Mouse (Mus musculus) kidney, embryonic 14.5 days (tissue): ENCODE measurements around the gene Itgax. TPM values are rescaled to one million over a fixed set of nuclear protein-coding genes. Genes with fewer than 3 reads are reported as not detected.

Experiments used
- ATAC-seq: fragments of 200-750 bp; cut with Nextera tagmentation; 2 replicates; pipeline ENCODE4 v1.8.0; 2017; ENCODE audit warnings: moderate number of reproducible peaks, mild to moderate bottlenecking, moderate TSS enrichment, moderate library complexity; ENCODE audit not compliant: low FRiP score, low TSS enrichment
- H3K27ac ChIP-seq: fragments of 300-500 bp; sonication (generic); 2 replicates; pipeline ENCODE4 v1.5.1; 2014; ENCODE audit warnings: low read depth, mild to moderate bottlenecking, low read length, moderate library complexity, mixed read lengths
- H3K27me3 ChIP-seq: fragments of 300-500 bp; sonication (generic); 2 replicates; pipeline ENCODE4 v1.6.1; 2014; ENCODE audit warnings: mild to moderate bottlenecking, low read length; ENCODE audit not compliant: control insufficient read depth, insufficient read depth
- H3K36me3 ChIP-seq: fragments of 300-500 bp; sonication (generic); 2 replicates; pipeline ENCODE4 v1.6.1; 2014; ENCODE audit warnings: low read length, mixed read lengths; ENCODE audit not compliant: control insufficient read depth, insufficient read depth
- H3K4me1 ChIP-seq: fragments of 300-500 bp; sonication (generic); 2 replicates; pipeline ENCODE4 v1.6.1; 2014; ENCODE audit warnings: low read length, mixed read lengths; ENCODE audit not compliant: control insufficient read depth, insufficient read depth
- H3K4me2 ChIP-seq: fragments of 300-500 bp; sonication (generic); replicated peaks from 2 replicates; pipeline ENCODE4 v1.6.1; 2014; ENCODE audit warnings: low read depth, mild to moderate bottlenecking, low read length
- H3K4me3 ChIP-seq: fragments of 300-500 bp; sonication (generic); 2 replicates; pipeline ENCODE4 v1.5.1; 2014; ENCODE audit warnings: mild to moderate bottlenecking, low read length
- H3K9ac ChIP-seq: fragments of 300-500 bp; sonication (generic); 2 replicates; pipeline ENCODE4 v1.6.1; 2014; ENCODE audit warnings: low read depth, mild to moderate bottlenecking, low read length, moderate library complexity
- H3K9me3 ChIP-seq: fragments of 300-500 bp; sonication (generic); 2 replicates; pipeline ENCODE4 v1.6.1; 2016; ENCODE audit warnings: low read length; ENCODE audit not compliant: control insufficient read depth
- WGBS: fragments of 180-500 bp; shearing (Covaris S2); extraction: QIAGEN DNeasy Blood & Tissue Kit; methylation state at CpG from one replicate; pipeline ENCODE4 v1.1.7; 2014; 5-methylcytosine and 5-hydroxymethylcytosine counted together
- polyA plus RNA-seq: library from polyadenylated mRNA; unstranded; fragments of >200 nt; fragmentation: Nextera tagmentation; extraction: Ambion mirVana; gene quantifications from 2 replicates; pipeline ENCODE4 v1.2.1, GENCODE M21; 2014

Gene Itgax
- polyA plus RNA-seq, 1 experiment from 2014 or later, result 0.05 TPM

DNA sequence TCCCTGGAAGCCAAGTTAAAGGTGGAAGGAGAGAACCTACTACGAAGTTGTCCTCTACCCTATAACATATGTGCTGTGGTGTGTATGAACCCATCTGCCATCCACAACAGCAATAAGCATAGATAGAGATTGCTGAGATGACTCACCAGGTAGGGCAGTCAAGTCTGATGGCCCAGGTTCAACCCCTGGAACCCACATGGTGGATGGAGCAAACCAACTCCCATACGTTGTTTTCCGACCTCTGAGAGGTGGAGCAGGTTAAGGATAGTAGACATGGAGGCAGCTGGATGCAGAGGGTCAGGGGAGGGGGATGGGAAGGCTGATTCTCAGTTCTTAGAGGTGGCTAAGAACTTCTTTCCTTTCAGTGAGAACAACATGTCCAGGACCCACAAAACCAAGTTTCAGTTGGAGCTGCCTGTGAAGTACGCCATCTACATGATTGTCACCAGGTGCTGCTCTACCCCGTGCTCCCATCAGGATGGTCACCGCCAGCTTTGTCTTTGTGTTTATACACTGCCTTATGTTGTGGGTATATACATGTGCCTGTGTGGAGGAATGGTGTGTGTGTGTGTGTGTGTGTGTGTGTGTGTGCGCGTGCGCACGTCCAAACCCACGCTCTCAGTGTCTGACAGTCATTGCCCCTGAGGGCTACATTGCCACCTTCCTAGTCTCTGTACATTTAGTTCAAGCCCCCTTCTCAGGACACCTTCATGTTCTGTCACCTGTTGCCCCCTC lies 14.8 kb upstream of the Itgax start:
- H3K27ac ChIP-seq, result no peak overlapping the region
- no peaks in the 10 kb centered on the region for H3K4me1 ChIP-seq
- H3K36me3 ChIP-seq, result no peaks in the 10 kb centered on the region
- no peak overlapping the region for H3K4me2 ChIP-seq
- 95% methylated on average over 11 of the region's 11 CpGs for WGBS
- H3K9ac ChIP-seq, result no peak overlapping the region
- no peak overlapping the region for H3K4me3 ChIP-seq
- no peak for ATAC-seq
- no peaks in the 10 kb centered on the region for H3K9me3 ChIP-seq
- no peaks in the 10 kb centered on the region for H3K27me3 ChIP-seq

- no peaks in the 10 kb centered on the region for H3K27me3 ChIP-seq
- no peak overlapping the region for H3K4me3 ChIP-seq
- H3K4me2 ChIP-seq, result no peak overlapping the region
- H3K36me3 ChIP-seq, result no peaks in the 10 kb centered on the region
- H3K9me3 ChIP-seq, result no peaks in the 10 kb centered on the region
- H3K27ac ChIP-seq, result no peak overlapping the region
- H3K4me1 ChIP-seq, result no peaks in the 10 kb centered on the region
- ATAC-seq, result no peak
- 81% methylated on average over 5 of the region's 5 CpGs for WGBS
- H3K9ac ChIP-seq, result no peak overlapping the region
These were observed 14.0 kb upstream of the Itgax start for GRCm38 (mm10) chr7:128115211-128115958.

GRCm38 (mm10) chr7:128116396-128116795 lies 13.0 kb upstream of the Itgax start:
- Histone ChIP-seq H3K4me2 (no peak overlapping the region), H3K4me3 (no peak overlapping the region), H3K4me1 (no peaks in the 10 kb centered on the region), H3K27ac (no peak overlapping the region), H3K9me3 (no peaks in the 10 kb centered on the region), H3K27me3 (no peaks in the 10 kb centered on the region), H3K36me3 (no peaks in the 10 kb centered on the region), H3K9ac (no peak overlapping the region)
- no peak for ATAC-seq
- WGBS, result 88% methylated on average over 5 of the region's 5 CpGs

DNA sequence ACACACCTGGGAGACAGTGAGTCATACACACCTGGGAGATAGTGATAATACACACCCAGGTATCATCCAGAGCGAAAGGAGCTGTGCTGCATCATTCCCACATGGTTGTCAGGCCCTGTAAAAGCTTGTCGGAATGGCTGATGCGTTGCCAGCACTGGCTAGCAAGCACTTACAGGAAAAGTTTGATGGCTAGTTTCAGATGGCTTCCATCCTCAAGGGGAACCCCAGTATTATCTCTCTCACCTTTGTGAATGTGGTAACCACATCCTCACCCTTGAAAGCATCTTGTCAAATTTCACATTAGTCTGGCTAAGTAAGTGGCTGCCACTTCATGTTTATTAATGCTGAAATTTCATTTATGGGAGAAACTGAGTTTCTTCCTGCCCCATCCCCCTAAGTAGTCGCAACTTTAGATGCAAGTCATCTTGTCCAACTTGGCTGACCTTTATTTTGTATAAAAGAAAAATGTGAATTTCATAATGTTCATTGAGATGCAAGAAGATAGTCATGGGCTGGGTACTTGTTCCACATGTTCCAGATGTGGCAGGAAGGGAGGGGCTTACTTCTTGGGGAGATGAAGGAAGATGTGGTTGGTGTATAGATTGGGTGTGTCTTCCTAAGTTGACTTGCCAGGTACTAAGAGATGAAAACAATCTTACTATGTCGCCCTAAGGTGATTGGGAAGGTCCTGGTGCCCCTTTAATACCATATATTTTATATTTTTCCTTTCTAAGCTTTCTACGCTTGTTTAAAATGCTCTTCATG lies 9.4 kb upstream of the Itgax start:
- no peaks in the 10 kb centered on the region for H3K36me3 ChIP-seq
- H3K27me3 ChIP-seq, result no peaks in the 10 kb centered on the region
- no peaks in the 10 kb centered on the region for H3K9me3 ChIP-seq
- 88% methylated on average over 6 of the region's 6 CpGs for WGBS
- ATAC-seq, result no peak
- no peak overlapping the region for H3K9ac ChIP-seq
- H3K4me3 ChIP-seq, result no peak overlapping the region
- H3K4me2 ChIP-seq, result no peak overlapping the region
- no peaks in the 10 kb centered on the region for H3K4me1 ChIP-seq
- no peak overlapping the region for H3K27ac ChIP-seq

- Histone ChIP-seq H3K4me1 (no peaks in the 10 kb centered on the region), H3K27me3 (no peaks in the 10 kb centered on the region), H3K27ac (no peak overlapping the region), H3K4me2 (no peak overlapping the region), H3K36me3 (no peaks in the 10 kb centered on the region), H3K4me3 (no peak overlapping the region), H3K9ac (no peak overlapping the region), H3K9me3 (no peaks in the 10 kb centered on the region)
- WGBS, result 90% methylated on average over 5 of the region's 5 CpGs
- no peak for ATAC-seq
These were observed 2.8 kb downstream of the Itgax start for GRCm38 (mm10) chr7:128132148-128132547.

- 93% methylated on average over 2 of the region's 2 CpGs for WGBS
These were observed 4.2 kb downstream of the Itgax start for GRCm38 (mm10) chr7:128133596-128133995.

DNA sequence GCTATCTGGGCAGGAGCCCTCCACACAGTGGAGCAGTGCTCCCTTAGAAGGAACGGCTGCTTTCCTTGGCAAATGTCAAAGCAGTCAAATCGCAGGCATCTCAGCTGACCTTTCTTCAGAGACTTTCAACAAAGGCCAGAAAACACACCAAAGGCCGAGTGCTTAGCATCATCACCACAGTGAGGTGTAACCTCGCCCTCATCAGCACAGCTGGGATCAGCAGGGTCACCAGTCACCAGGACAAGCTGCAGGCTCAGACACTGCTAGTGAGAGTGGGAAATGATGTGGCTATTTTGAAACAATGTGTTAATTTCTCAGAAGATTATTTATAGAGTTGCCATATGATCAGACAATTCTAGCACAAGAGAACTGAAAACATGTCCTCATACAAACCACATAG lies 7.6 kb downstream of the Itgax start:
- no peaks in the 10 kb centered on the region for H3K4me1 ChIP-seq
- ATAC-seq, result no peak
- 42% methylated on average over 4 of the region's 4 CpGs for WGBS
- no peak overlapping the region for H3K4me3 ChIP-seq
- H3K27me3 ChIP-seq, result no peaks in the 10 kb centered on the region
- no peaks in the 10 kb centered on the region for H3K9me3 ChIP-seq
- no peak overlapping the region for H3K9ac ChIP-seq
- H3K4me2 ChIP-seq, result no peak overlapping the region
- no peak overlapping the region for H3K27ac ChIP-seq
- H3K36me3 ChIP-seq, result no peaks in the 10 kb centered on the region

More at GRCm38 (mm10) chr7:128133596-128133995, 4.2 kb downstream of the Itgax start:
- Histone ChIP-seq H3K9me3 (no peaks in the 10 kb centered on the region), H3K36me3 (no peaks in the 10 kb centered on the region), H3K4me1 (no peaks in the 10 kb centered on the region), H3K4me3 (no peak overlapping the region), H3K9ac (no peak overlapping the region), H3K27ac (no peak overlapping the region), H3K4me2 (no peak overlapping the region), H3K27me3 (no peaks in the 10 kb centered on the region)
- ATAC-seq, result no peak

- H3K4me1 ChIP-seq, result no peaks in the 10 kb centered on the region
- no peaks in the 10 kb centered on the region for H3K36me3 ChIP-seq
- no peak overlapping the region for H3K27ac ChIP-seq
- WGBS, result 96% methylated on average over 6 of the region's 6 CpGs
- no peak overlapping the region for H3K9ac ChIP-seq
- H3K4me3 ChIP-seq, result no peak overlapping the region
- no peak for ATAC-seq
- H3K27me3 ChIP-seq, result no peaks in the 10 kb centered on the region
- H3K9me3 ChIP-seq, result no peaks in the 10 kb centered on the region
- H3K4me2 ChIP-seq, result no peak overlapping the region
These were observed 10.3 kb downstream of the Itgax start for GRCm38 (mm10) chr7:128139611-128140010.

DNA sequence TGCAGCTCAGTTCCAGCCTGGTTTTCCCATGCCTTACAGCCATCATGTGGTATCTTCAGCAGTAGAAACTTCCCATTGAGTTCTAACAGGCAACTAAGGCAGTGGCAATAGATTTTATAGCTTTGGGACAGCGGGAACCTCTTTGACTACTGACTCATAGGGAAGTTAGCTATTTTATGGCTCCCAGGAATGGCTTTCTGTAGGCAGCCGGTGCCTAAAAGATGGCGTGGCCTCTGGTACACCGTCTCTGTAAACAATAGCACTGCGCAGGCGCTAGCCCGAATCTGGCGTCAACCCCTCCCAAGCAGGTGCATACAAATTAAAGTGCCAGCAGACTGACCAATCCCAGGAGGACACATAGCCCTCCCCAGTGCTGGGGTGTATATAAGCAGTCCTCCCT lies 21.6 kb downstream of the Itgax start:
- WGBS, result 62% methylated on average over 8 of the region's 8 CpGs
- Histone ChIP-seq H3K9me3 (no peaks in the 10 kb centered on the region), H3K27me3 (no peaks in the 10 kb centered on the region), H3K4me1 (no peaks in the 10 kb centered on the region), H3K9ac (no peak overlapping the region), H3K36me3 (no peaks in the 10 kb centered on the region), H3K27ac (no peak overlapping the region), H3K4me3 (no peak overlapping the region), H3K4me2 (no peak overlapping the region)
- ATAC-seq, result no peak
